Mouse (Mus musculus): ENCODE data around the gene Gpr25. TPM values are rescaled to one million over a fixed set of nuclear protein-coding genes. Genes with fewer than 3 reads are reported as not detected.

The Gpr25 gene
- total and polyA plus RNA-seq, 3 experiments, result not detected

DNA sequence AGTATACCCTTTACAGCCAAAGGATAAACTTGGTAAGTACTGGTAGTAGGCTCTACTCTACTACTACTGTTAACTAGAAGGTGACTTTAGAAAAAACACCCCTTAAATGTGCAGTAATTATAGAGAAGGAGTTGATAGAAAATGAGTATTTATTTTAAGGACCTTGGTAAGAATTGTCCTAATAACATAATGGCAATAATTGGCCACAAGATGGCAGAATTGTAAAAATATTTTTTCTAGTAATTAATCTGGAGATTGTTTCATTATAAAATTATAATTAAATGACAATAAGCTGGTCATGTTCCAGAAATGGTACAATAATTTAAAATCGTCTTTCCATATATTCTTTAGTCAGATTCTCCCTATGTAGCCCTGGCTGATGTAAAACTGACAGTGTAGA, 29.1 kb upstream of the Gpr25 start:
- Histone ChIP-seq H3K9ac (ENCODE audit: control insufficient read depth, low read depth, low read length, poor library complexity, severe bottlenecking) (no peak overlapping the region), H3K36me3 (ENCODE audit: control insufficient read depth in 1 of 2, insufficient read depth in 2 of 2, low read length in 2 of 2) (no peaks in the 10 kb centered on the region; a peak in 1 of 4 replicates), H3K4me1 (ENCODE audit: control insufficient read depth in 1 of 2, insufficient read depth in 2 of 2, low read length in 2 of 2) (no peaks in the 10 kb centered on the region), H3K27me3 (ENCODE audit: control insufficient read depth in 1 of 2, insufficient read depth in 2 of 2, low read length in 2 of 2) (no peaks in the 10 kb centered on the region), H3K4me3 (ENCODE audit: control insufficient read depth in 1 of 2, insufficient read depth in 1 of 2, low read depth in 2 of 2, low read length in 2 of 2) (no peak overlapping the region), H3K27ac (ENCODE audit: control insufficient read depth, low read depth, low read length) (no peak overlapping the region), H3K9me3 (replicated peaks; ENCODE audit: insufficient read depth, low read length) (no peaks in the 10 kb centered on the region), H3K79me2 (ENCODE audit: control insufficient read depth, insufficient read depth, low read length, poor library complexity) (no peaks in the 10 kb centered on the region)
- peak; percentile 58; the same call in 1 of the 2 replicates for TF ChIP-seq ZC3H11A (IDR thresholded peaks at IDR 0.05; ENCODE audit: low read depth, low read length)
- TF ChIP-seq RAD21 (IDR thresholded peaks at IDR 0.05; ENCODE audit: low read depth, low read length), result peak; percentile 70
- TF ChIP-seq CHD2 (IDR thresholded peaks at IDR 0.05; ENCODE audit: low read length), result no peak
- peak; percentile 68 for TF ChIP-seq SMC3 (IDR thresholded peaks at IDR 0.05; ENCODE audit: low read depth, low read length)
- peak in 2 of 3 experiments; percentile 13 to 54; a peak in 3 of 6 replicates for TF ChIP-seq CTCF (IDR thresholded peaks at IDR 0.05 in 2 of 3, conservative IDR thresholded peaks at IDR 0.05 in 1 of 3; ENCODE audit: control insufficient read depth in 1 of 3, insufficient read depth in 1 of 3, low read depth in 2 of 3, low read length in 3 of 3, poor library complexity in 1 of 3, severe bottlenecking in 1 of 3)
- TF ChIP-seq KAT2A (conservative IDR thresholded peaks at IDR 0.05; ENCODE audit: low read depth, low read length), result no peak
- TF ChIP-seq MAX (IDR thresholded peaks at IDR 0.05; ENCODE audit: low read length), result no peak
- peak; percentile 28 for DNase-seq (ENCODE audit: low read depth, low spot score)

DNA sequence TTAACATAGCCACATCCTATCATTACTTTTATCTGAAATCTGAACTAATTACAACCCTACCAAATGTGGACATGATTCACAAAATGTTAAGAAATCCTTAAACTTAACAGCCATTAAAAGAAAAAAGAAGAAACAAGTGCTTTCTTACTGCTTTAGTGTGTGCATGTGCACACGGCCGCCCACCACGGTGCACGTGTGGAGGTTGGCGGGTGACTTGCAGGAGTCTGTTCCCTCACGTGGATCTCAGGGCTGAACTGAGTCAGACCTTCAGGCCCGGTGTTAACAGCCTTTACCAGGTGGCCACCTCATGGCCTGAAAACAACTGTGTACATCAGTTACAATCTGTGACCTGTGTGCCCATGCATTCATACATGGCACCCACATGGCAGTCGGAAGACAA, 16.7 kb upstream of the Gpr25 start:
- H3K9me3 ChIP-seq (replicated peaks; ENCODE audit: insufficient read depth, low read length), result no peaks in the 10 kb centered on the region
- H3K9ac ChIP-seq (ENCODE audit: control insufficient read depth, low read depth, low read length, poor library complexity, severe bottlenecking), result no peak overlapping the region
- H3K79me2 ChIP-seq (ENCODE audit: control insufficient read depth, insufficient read depth, low read length, poor library complexity), result no peaks in the 10 kb centered on the region
- no peaks in the 10 kb centered on the region for H3K27me3 ChIP-seq (ENCODE audit: control insufficient read depth in 1 of 2, insufficient read depth in 2 of 2, low read length in 2 of 2)
- TF ChIP-seq KAT2A (conservative IDR thresholded peaks at IDR 0.05; ENCODE audit: low read depth, low read length), result no peak
- no peak for TF ChIP-seq POLR2AphosphoS5 (IDR thresholded peaks at IDR 0.05; ENCODE audit: borderline replicate concordance, low read depth, low read length)
- H3K27ac ChIP-seq (ENCODE audit: control insufficient read depth, low read depth, low read length), result no peak overlapping the region
- H3K36me3 ChIP-seq (ENCODE audit: control insufficient read depth in 1 of 2, insufficient read depth in 2 of 2, low read length in 2 of 2), result peaks cover 0 to 4% of the 10 kb centered on the region in 2 experiments; a peak in 2 of 4 replicates
- no peaks in the 10 kb centered on the region for H3K4me1 ChIP-seq (ENCODE audit: control insufficient read depth in 1 of 2, insufficient read depth in 2 of 2, low read length in 2 of 2)
- DNase-seq (ENCODE audit: low read depth, low spot score), result no peak
- no peak overlapping the region for H3K4me3 ChIP-seq (ENCODE audit: control insufficient read depth in 1 of 2, insufficient read depth in 1 of 2, low read depth in 2 of 2, low read length in 2 of 2)

DNA sequence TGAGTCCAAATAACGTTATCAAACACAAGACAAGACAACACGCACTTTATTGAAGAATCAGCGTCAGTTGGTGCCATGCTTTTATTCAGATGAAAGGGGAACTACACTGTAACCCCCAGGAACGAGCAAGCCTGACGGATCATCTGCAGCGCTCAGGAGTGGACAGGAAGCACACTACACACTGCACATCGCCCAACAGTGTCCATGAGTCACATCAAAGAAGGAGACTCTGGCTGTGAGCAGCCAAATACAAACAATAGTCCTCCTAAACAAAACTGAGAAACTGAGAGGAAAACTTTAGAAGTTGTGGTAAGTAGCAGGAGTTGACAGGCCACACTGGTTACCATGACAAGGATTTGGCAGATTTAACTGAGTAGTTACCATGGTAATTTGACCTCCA, 7.6 kb upstream of the Gpr25 start:
- Histone ChIP-seq H3K79me2 (ENCODE audit: control insufficient read depth, insufficient read depth, low read length, poor library complexity) (no peaks in the 10 kb centered on the region), H3K9ac (ENCODE audit: control insufficient read depth, low read depth, low read length, poor library complexity, severe bottlenecking) (no peak overlapping the region), H3K9me3 (replicated peaks; ENCODE audit: insufficient read depth, low read length) (no peaks in the 10 kb centered on the region), H3K36me3 (ENCODE audit: control insufficient read depth in 1 of 2, insufficient read depth in 2 of 2, low read length in 2 of 2) (peaks cover 0 to 6% of the 10 kb centered on the region in 2 experiments; a peak in 3 of 4 replicates), H3K4me3 (ENCODE audit: control insufficient read depth in 1 of 2, insufficient read depth in 1 of 2, low read depth in 2 of 2, low read length in 2 of 2) (no peak overlapping the region), H3K27me3 (ENCODE audit: control insufficient read depth in 1 of 2, insufficient read depth in 2 of 2, low read length in 2 of 2) (no peaks in the 10 kb centered on the region), H3K27ac (ENCODE audit: control insufficient read depth, low read depth, low read length) (no peak overlapping the region), H3K4me1 (ENCODE audit: control insufficient read depth in 1 of 2, insufficient read depth in 2 of 2, low read length in 2 of 2) (peaks cover 2 to 14% of the 10 kb centered on the region in 2 experiments; a peak in 3 of 4 replicates)
- TF ChIP-seq TBP (IDR thresholded peaks at IDR 0.05; ENCODE audit: low read depth, low read length), result no peak
- no peak for TF ChIP-seq GATA1 (IDR thresholded peaks at IDR 0.05; ENCODE audit: low read depth, low read length)
- TF ChIP-seq ETS1 (IDR thresholded peaks at IDR 0.05; ENCODE audit: low read depth, low read length), result no peak
- no peak for TF ChIP-seq ELF1 (IDR thresholded peaks at IDR 0.05; ENCODE audit: low read depth, low read length)
- no peak for TF ChIP-seq EP300 (IDR thresholded peaks at IDR 0.05; ENCODE audit: low read depth in 1 of 2, low read length in 2 of 2)
- TF ChIP-seq E2F4 (IDR thresholded peaks at IDR 0.05; ENCODE audit: borderline replicate concordance, low read depth, low read length), result no peak
- TF ChIP-seq RAD21 (IDR thresholded peaks at IDR 0.05; ENCODE audit: low read depth, low read length), result no peak
- no peak for TF ChIP-seq ZC3H11A (IDR thresholded peaks at IDR 0.05; ENCODE audit: low read depth, low read length)
- no peak for TF ChIP-seq SMC3 (IDR thresholded peaks at IDR 0.05; ENCODE audit: low read depth, low read length)
- no peak for TF ChIP-seq CTCF (IDR thresholded peaks at IDR 0.05 in 2 of 3, conservative IDR thresholded peaks at IDR 0.05 in 1 of 3; ENCODE audit: control insufficient read depth in 1 of 3, insufficient read depth in 1 of 3, low read depth in 2 of 3, low read length in 3 of 3, poor library complexity in 1 of 3, severe bottlenecking in 1 of 3)
- TF ChIP-seq USF2 (IDR thresholded peaks at IDR 0.05; ENCODE audit: borderline replicate concordance in 1 of 2, insufficient read depth in 1 of 2, low read depth in 1 of 2, low read length in 2 of 2), result no peak
- TF ChIP-seq MXI1 (IDR thresholded peaks at IDR 0.05; ENCODE audit: low read depth, low read length), result no peak
- TF ChIP-seq ZNF384 (IDR thresholded peaks at IDR 0.05; ENCODE audit: low read depth, low read length), result no peak
- TF ChIP-seq RCOR1 (IDR thresholded peaks at IDR 0.05; ENCODE audit: low read depth, low read length), result no peak
- TF ChIP-seq ZMIZ1 (IDR thresholded peaks at IDR 0.05; ENCODE audit: low read depth, low read length), result no peak
- no peak for TF ChIP-seq KAT2A (conservative IDR thresholded peaks at IDR 0.05; ENCODE audit: low read depth, low read length)
- no peak for DNase-seq (ENCODE audit: low read depth, low spot score)

Data from MEL (cell line).